Mouse (Mus musculus): ENCODE results near the gene Eri3.

- no peak for TF ChIP-seq ZC3H11A (IDR thresholded peaks at IDR 0.05; ENCODE audit: borderline replicate concordance, low read depth, low read length)
- TF ChIP-seq HCFC1 (IDR thresholded peaks at IDR 0.05; ENCODE audit: borderline replicate concordance, insufficient read depth, low read length) = no peak
- TF ChIP-seq MAFK (IDR thresholded peaks at IDR 0.05; ENCODE audit: insufficient read depth, low read depth, low read length) = no peak
Observed at GRCm38 (mm10) chr4:117669874-117670273, 119.7 kb downstream of the Eri3 start.

All from ES-E14 (cell line).